Mouse (Mus musculus) cortical plate, adult 2 months (tissue): ENCODE measurements around the gene Pkm.

ENCODE experiments used
- CTCF ChIP-seq: fragments of 200-500 bp; IDR thresholded peaks from 2 replicates; pipeline ENCODE4 v1.5.1; 2011; ENCODE audit warnings: mild to moderate bottlenecking, control low read depth, low read length; ENCODE audit not compliant: insufficient read depth; ENCODE audit errors: extremely low read depth
- POLR2A ChIP-seq: fragments of 200-500 bp; IDR thresholded peaks from 2 replicates; pipeline ENCODE4 v1.6.1; 2011; ENCODE audit warnings: mild to moderate bottlenecking, low read length, control low read depth; ENCODE audit not compliant: insufficient read depth; ENCODE audit errors: extremely low read depth

DNA sequence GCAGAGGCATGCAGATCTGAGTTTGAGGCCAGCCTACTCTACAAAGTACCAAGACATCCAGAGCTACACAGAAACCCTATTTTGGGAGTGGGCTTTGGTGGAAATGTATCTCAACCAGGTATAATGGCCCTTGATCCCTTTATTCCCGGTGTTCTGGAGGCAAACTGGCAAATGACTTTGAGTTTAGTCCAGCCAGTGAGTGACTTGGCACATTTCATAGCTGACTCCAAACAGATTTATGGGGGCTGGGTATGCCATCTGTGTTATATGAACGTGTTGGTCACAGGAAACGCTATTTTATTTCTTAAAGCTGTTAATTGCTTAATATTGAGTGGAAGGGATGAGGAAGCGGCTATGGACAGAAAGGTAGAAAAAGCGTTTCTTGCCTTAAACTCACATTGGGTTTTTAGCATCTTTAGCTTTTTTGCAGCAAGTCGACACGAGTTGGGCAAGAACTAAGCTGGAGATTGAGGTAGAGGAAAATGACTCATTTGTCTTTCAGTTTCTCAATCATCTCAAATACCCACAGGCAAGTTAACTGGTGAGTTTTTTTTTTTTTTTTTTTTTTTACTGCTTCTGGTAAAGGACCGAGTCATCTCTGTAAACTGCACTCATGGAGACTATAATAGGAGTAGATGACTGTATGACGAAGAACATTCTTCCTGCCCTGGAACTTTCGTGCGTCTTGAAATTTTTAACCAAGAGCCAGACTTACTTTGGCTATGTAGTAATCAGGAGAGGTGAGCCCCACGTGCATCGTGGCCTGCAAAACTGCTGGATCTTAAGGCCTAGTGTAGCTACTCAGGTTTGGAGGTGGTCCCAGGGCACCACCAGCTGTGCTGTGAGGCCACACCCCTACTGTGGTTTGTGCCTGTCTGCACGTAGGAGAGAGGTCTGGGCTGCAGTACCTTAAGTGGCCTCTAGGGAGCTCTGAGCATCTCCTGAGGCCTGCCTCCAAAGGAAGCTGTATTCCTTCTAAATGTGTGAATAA is 3.2 kb downstream of the Pkm start:
- TF ChIP-seq CTCF (peak; percentile 72), POLR2A (no peak)
